In the genomic region with DNA sequence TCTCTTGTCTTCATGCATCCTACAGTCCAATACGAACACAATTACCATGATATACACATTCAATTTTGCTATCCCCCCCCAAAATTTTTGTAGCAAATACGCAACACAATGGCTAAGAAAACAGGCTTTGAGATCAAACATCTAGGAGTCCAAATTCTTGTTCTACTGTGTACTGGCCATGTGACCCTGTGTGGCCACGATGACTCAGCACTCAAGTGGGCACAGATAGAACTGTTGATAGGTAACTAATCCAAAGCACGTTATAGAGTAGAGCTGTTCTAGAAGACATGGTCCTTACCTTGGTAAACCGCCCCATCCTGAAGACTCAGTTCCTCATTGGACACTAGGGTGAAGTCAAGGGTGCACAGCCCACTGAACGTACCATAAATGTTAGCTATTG, we compare ENCODE assay signal across 29 mouse cellular contexts. TPM values are rescaled to one million over a fixed set of nuclear protein-coding genes. Genes with fewer than 3 reads are reported as not detected.
DNase-seq lines count a peak whose midpoint lies in the region; ATAC-seq and TF ChIP-seq lines count a peak whose summit lies in the region.
"Had no signal": no experiment of that assay in that cellular context is flagged by ENCODE, and none has a peak within 500 bp of the region (broad histone marks: within the 10 kb centered on the region; RNA-seq: fewer than 3 reads in every experiment).

No protein-coding gene starts in this region.

- WGBS in heart, embryonic 10.5 days, result 80% methylated on average over 6 of the region's 6 CpGs
- 87% methylated on average over 6 of the region's 6 CpGs for WGBS in kidney, embryonic 16.5 days

- ATAC-seq in kidney, embryonic 16.5 days (ENCODE audit: low FRiP score, low TSS enrichment), result no peak
- ATAC-seq: activated CD4-positive, CD25-positive, alpha-beta regulatory T cell, adult 4 months; forebrain, embryonic 15.5 days; hindbrain, postnatal 0 days had no signal

- H3K27me3 ChIP-seq in heart, embryonic 10.5 days (ENCODE audit: insufficient read depth, poor library complexity, severe bottlenecking), result 0 out of 2 replicates have a peak, but pooled peaks cover 13% of the 10 kb centered on the region
- H3K27me3 ChIP-seq in kidney, embryonic 16.5 days (ENCODE audit: insufficient read depth, low read length), result no peaks in the 10 kb centered on the region
- H3K27me3 ChIP-seq in C2C12 (ENCODE audit: control insufficient read depth, insufficient read depth, insufficient read length), result no peaks in the 10 kb centered on the region
- H3K27me3 ChIP-seq: forebrain, embryonic 15.5 days; heart, embryonic 13.5 days had no signal

- H3K79me3 ChIP-seq in C2C12 (ENCODE audit: low read depth), result no peaks in the 10 kb centered on the region

- peaks cover 13% of the 10 kb centered on the region for H3K4me1 ChIP-seq in heart, embryonic 10.5 days
- H3K4me1 ChIP-seq in kidney, embryonic 16.5 days (ENCODE audit: insufficient read depth, low read length), result no peaks in the 10 kb centered on the region
- H3K4me1 ChIP-seq: forebrain, embryonic 12.5 days; forebrain, embryonic 15.5 days had no signal

- no peaks in the 10 kb centered on the region for H3K79me2 ChIP-seq in C2C12 (ENCODE audit: control insufficient read depth, insufficient read depth)

- DNase-seq in heart, adult 11 months, result peak; percentile 18
- DNase-seq in heart, embryonic 10.5 days (ENCODE audit: low spot score), result no peak
- peak; percentile 57 for DNase-seq in kidney, adult 9 months
- no peak for DNase-seq in frontal cortex, adult 2 months (ENCODE audit: extremely low spot score in 1 of 2, low spot score in 1 of 2)
- DNase-seq in gastrocnemius, adult 2 months, result no peak
- DNase-seq: adrenal gland, adult 8-10 months; adrenal gland, postnatal 25 days; cerebellum, adult 11-12 months; cerebellum, adult 8-10 months; cerebellum, postnatal 36 days; embryo, embryonic 11 days; gastrocnemius, postnatal 14 days; heart, adult 18-20 months; heart, postnatal 14 days; heart, postnatal 4 days had no signal

- intact Hi-C loops in gastrocnemius, adult 2 months (cut with DNase I), result no loop called here

- no peak overlapping the region for H3ac ChIP-seq in C2C12 (ENCODE audit: control insufficient read depth, insufficient read length, low read depth)

- no peak for TF ChIP-seq CTCF in C2C12 (IDR thresholded peaks at IDR 0.05; ENCODE audit: control insufficient read depth, insufficient read depth, insufficient read length)
- no peak for TF ChIP-seq CTCF in gastrocnemius, adult 2 months (IDR thresholded peaks at IDR 0.05)

- no peak overlapping the region for H3K9ac ChIP-seq in kidney, embryonic 16.5 days (replicated peaks; ENCODE audit: low read length)
- H3K9ac ChIP-seq: embryonic facial prominence, embryonic 13.5 days; forebrain, embryonic 12.5 days; forebrain, embryonic 15.5 days; heart, embryonic 13.5 days; hindbrain, embryonic 14.5 days had no signal

- H3K4me2 ChIP-seq in kidney, embryonic 16.5 days (replicated peaks; ENCODE audit: low read depth, low read length), result no peak overlapping the region
- H3K4me2 ChIP-seq: embryonic facial prominence, embryonic 13.5 days; forebrain, embryonic 12.5 days; forebrain, embryonic 15.5 days; heart, embryonic 13.5 days; hindbrain, embryonic 14.5 days had no signal

- no peak overlapping the region for H3K27ac ChIP-seq in heart, embryonic 10.5 days
- H3K27ac ChIP-seq in kidney, embryonic 16.5 days (ENCODE audit: low read length), result no peak overlapping the region
- no peak overlapping the region for H3K27ac ChIP-seq in gastrocnemius, adult 2 months
- H3K27ac ChIP-seq: embryonic facial prominence, embryonic 10.5 days; embryonic facial prominence, embryonic 13.5 days; forebrain, embryonic 12.5 days; forebrain, embryonic 15.5 days; heart, embryonic 13.5 days; hindbrain, embryonic 14.5 days; hindbrain, postnatal 0 days had no signal

- H3K9me3 ChIP-seq in heart, embryonic 10.5 days, result no peaks in the 10 kb centered on the region
- H3K9me3 ChIP-seq in kidney, embryonic 16.5 days (ENCODE audit: low read length), result no peaks in the 10 kb centered on the region
- H3K9me3 ChIP-seq: embryonic facial prominence, embryonic 10.5 days; embryonic facial prominence, embryonic 13.5 days; forebrain, embryonic 12.5 days; forebrain, embryonic 15.5 days; heart, embryonic 13.5 days had no signal

- H3K36me3 ChIP-seq in heart, embryonic 10.5 days, result no peaks in the 10 kb centered on the region
- H3K36me3 ChIP-seq in kidney, embryonic 16.5 days (ENCODE audit: insufficient read depth, low read length), result no peaks in the 10 kb centered on the region
- H3K36me3 ChIP-seq in C2C12 (ENCODE audit: control insufficient read depth, insufficient read depth), result no peaks in the 10 kb centered on the region
- H3K36me3 ChIP-seq: embryonic facial prominence, embryonic 10.5 days; embryonic facial prominence, embryonic 13.5 days; forebrain, embryonic 12.5 days; forebrain, embryonic 15.5 days; heart, embryonic 13.5 days had no signal

- no peak overlapping the region for H3K4me3 ChIP-seq in heart, embryonic 10.5 days
- H3K4me3 ChIP-seq in kidney, embryonic 16.5 days (ENCODE audit: low read length), result no peak overlapping the region
- no peak overlapping the region for H3K4me3 ChIP-seq in C2C12 (ENCODE audit: insufficient read depth, poor library complexity, severe bottlenecking)
- H3K4me3 ChIP-seq in gastrocnemius, adult 2 months, result no peak overlapping the region
- H3K4me3 ChIP-seq: embryonic facial prominence, embryonic 10.5 days; embryonic facial prominence, embryonic 13.5 days; erythroblast, embryonic 14.5 days; forebrain, embryonic 12.5 days; forebrain, embryonic 15.5 days; heart, embryonic 13.5 days had no signal

TF ChIP-seq in C2C12, 6 proteins besides CTCF, POLR2A, EP300 and RAD21:
- TF ChIP-seq USF1 (IDR thresholded peaks at IDR 0.05; ENCODE audit: low read depth) (peak; percentile 64), MYOD1 (IDR thresholded peaks at IDR 0.05; ENCODE audit: control insufficient read depth, insufficient read length, low read depth) (no peak), MAX (IDR thresholded peaks at IDR 0.05) (no peak), CEBPB (IDR thresholded peaks at IDR 0.05; ENCODE audit: low read depth) (no peak), MYOG (IDR thresholded peaks at IDR 0.05; ENCODE audit: control insufficient read depth, extremely low read depth, insufficient read length) (no peak)
TF ChIP-seq in C2C12: peak in this region for 1.

RNA-seq across cellular contexts. Expression of gene Gm12689, which starts 43.9 kb away (rescaled TPM):
- 0.09 and 0.34 TPM in 2 replicates for polyA plus RNA-seq in heart, embryonic 10.5 days (2016; fragmentation: Nextera tagmentation; extraction: Ambion mirVana)
- polyA plus RNA-seq in kidney, embryonic 16.5 days (2015; fragmentation: Nextera tagmentation; extraction: Ambion mirVana), result 0.11 and 0.26 TPM in 2 replicates
- polyA plus RNA-seq in C2C12 (2012; fragmentation: generic; extraction: Trizol), result 0.02 TPM
- 1.9 and 2.7 TPM in 2 replicates for polyA plus RNA-seq in frontal cortex, adult 2 months (2012; rRNA removed)
- under 1 TPM; 0.33 to 0.36 TPM for total RNA-seq in gastrocnemius, adult 2 months (2021)
- total RNA-seq: ES-E14; gastrocnemius, adult 18-20 months; gastrocnemius, postnatal 14 days; heart, adult 18-20 months; heart, postnatal 4 days had no signal
- polyA plus RNA-seq: activated CD4-positive, CD25-positive, alpha-beta regulatory T cell, adult 4 months; embryonic facial prominence, embryonic 10.5 days; erythroblast, embryonic 14.5 days; heart, embryonic 16.5 days had no signal

Comparison
In these comparisons a context has a peak if more than half of its experiments do, and no peak if none do; other contexts are left out.
1. DNase-seq: peak in heart, adult 11 months (single experiment) and kidney, adult 9 months (single experiment); none in heart, embryonic 10.5 days (single experiment), frontal cortex, adult 2 months (0 of 2) and gastrocnemius, adult 2 months (single experiment).